Comparison of ENCODE assay signal across 8 mouse cellular contexts in the genomic region with DNA sequence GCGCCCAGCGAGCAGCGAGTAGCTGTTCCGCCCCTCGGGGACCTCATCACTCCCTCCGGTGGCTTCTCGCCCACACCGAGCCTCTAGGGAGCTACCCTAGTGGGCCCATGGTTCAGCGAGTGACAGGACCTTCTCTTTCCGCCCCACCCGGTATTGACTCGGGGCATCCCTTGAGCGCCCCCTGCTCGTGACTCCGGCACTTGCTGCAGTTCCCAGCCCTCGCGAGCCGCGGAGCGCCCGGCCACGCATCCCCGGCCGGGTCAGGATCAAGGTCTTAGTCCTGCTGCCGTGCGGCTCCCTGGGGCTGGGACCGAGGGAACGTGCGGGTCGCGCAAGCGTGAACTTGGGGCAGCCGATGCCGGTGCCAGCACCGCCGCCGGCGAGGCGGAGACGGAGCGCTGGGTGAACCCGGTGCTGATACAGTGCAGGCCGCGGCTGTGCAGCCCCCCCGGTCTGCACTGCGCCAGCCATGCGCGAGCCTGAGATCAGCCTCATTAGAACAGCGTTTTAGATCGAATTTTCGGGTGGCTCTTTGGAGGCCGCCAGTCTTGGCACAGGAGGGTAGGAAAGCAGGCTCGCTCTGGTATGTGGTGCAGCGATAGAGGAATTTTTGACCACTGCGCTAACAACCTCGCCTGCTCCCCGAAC. TPM values are rescaled to one million over a fixed set of nuclear protein-coding genes. Genes with fewer than 3 reads are reported as not detected.
A peak's percentile ranks its signal among the peaks of the same experiment; 100 is the strongest.
DNase-seq lines count a peak whose midpoint lies in the region; ATAC-seq and TF ChIP-seq lines count a peak whose summit lies in the region.

No protein-coding gene starts in this region.

- H3K4me1 ChIP-seq in intestine, postnatal 0 days (replicated peaks; ENCODE audit: control insufficient read depth, insufficient read depth, low read length), result no peaks in the 10 kb centered on the region
- peaks cover 23% of the 10 kb centered on the region for H3K4me1 ChIP-seq in midbrain, embryonic 10.5 days

- peak; percentile 48 for ATAC-seq in intestine, postnatal 0 days

- intact Hi-C loops in left cerebral cortex, postnatal 36 days (cut with DNase I), result no loop called here

- no peaks in the 10 kb centered on the region for H3K9me3 ChIP-seq in intestine, postnatal 0 days (ENCODE audit: control insufficient read depth)
- no peaks in the 10 kb centered on the region for H3K9me3 ChIP-seq in midbrain, embryonic 10.5 days (replicated peaks)

- H3K9ac ChIP-seq in intestine, postnatal 0 days (ENCODE audit: low read depth, low read length), result peak overlapping the region; percentile 45

- peak overlapping the region; percentile 49 for H3K4me3 ChIP-seq in intestine, postnatal 0 days (ENCODE audit: low read depth, low read length)
- H3K4me3 ChIP-seq in midbrain, embryonic 10.5 days, result peak overlapping the region; percentile 70

- H3K4me2 ChIP-seq in intestine, postnatal 0 days (replicated peaks; ENCODE audit: low read depth), result peak overlapping the region; percentile 89

- no peak overlapping the region for H3K27ac ChIP-seq in intestine, postnatal 0 days (ENCODE audit: low read depth, low read length)
- peak overlapping the region; percentile 83 for H3K27ac ChIP-seq in midbrain, embryonic 10.5 days (replicated peaks)

- peak; percentile 93 for DNase-seq in adrenal gland, postnatal 10 days
- peak; percentile 89 for DNase-seq in embryo, embryonic 9.5 days (ENCODE audit: extremely low spot score)
- DNase-seq in gastrocnemius, postnatal 4 days (ENCODE audit: low spot score in 2 of 2), result peak; percentile 77 to 87
- DNase-seq in left cerebral cortex, postnatal 36 days (ENCODE audit: low spot score in 2 of 2), result peak; percentile 83
- DNase-seq in midbrain, embryonic 10.5 days (ENCODE audit: low spot score), result peak; percentile 87
- peak; percentile 64 to 67 for DNase-seq in right cerebral cortex, postnatal 36 days (ENCODE audit: low spot score in 2 of 2)
- peak; percentile 75 to 86 for DNase-seq in urinary bladder, postnatal 4 days (ENCODE audit: low spot score in 2 of 2)

- no peaks in the 10 kb centered on the region for H3K36me3 ChIP-seq in intestine, postnatal 0 days (ENCODE audit: control insufficient read depth, insufficient read depth)
- H3K36me3 ChIP-seq in midbrain, embryonic 10.5 days, result no peaks in the 10 kb centered on the region

- 2% methylated on average over 57 of the region's 57 CpGs for WGBS in intestine, postnatal 0 days
- WGBS in midbrain, embryonic 10.5 days, result 2% methylated on average over 57 of the region's 57 CpGs

- TF ChIP-seq CTCF in intestine, postnatal 0 days (IDR thresholded peaks at IDR 0.05; ENCODE audit: low read depth), result peak; percentile 87

- H3K27me3 ChIP-seq in intestine, postnatal 0 days (replicated peaks; ENCODE audit: control insufficient read depth, insufficient read depth, low read length), result peaks cover 36% of the 10 kb centered on the region
- peaks cover 75% of the 10 kb centered on the region for H3K27me3 ChIP-seq in midbrain, embryonic 10.5 days (ENCODE audit: low read depth, poor library complexity, severe bottlenecking)

RNA-seq across cellular contexts. Expression of gene Chst14, which starts 50.1 kb away (rescaled TPM):
- total RNA-seq in adrenal gland, postnatal 10 days (2021), result 10 to 100 TPM; 11.2 to 15.0 TPM
- 10 to 100 TPM; 19.5 to 19.7 TPM for total RNA-seq in gastrocnemius, postnatal 4 days (2021)
- polyA plus RNA-seq in intestine, postnatal 0 days (2015; fragmentation: Nextera tagmentation; extraction: Ambion mirVana), result 6.7 and 7.4 TPM in 2 replicates
- total RNA-seq in left cerebral cortex, postnatal 36 days (2021), result 1 to 10 TPM; 1.5 to 2.0 TPM
- 14.5 and 17.2 TPM in 2 replicates for polyA plus RNA-seq in midbrain, embryonic 10.5 days (2016; fragmentation: Nextera tagmentation; extraction: Ambion mirVana)

RNA-seq across cellular contexts. Expression of gene Ccdc32, which starts 52.8 kb away (rescaled TPM):
- total RNA-seq in adrenal gland, postnatal 10 days (2021), result 10 to 100 TPM; 17.7 TPM
- 10 to 100 TPM; 11.2 to 12.9 TPM for total RNA-seq in gastrocnemius, postnatal 4 days (2021)
- 55.9 and 59.5 TPM in 2 replicates for polyA plus RNA-seq in intestine, postnatal 0 days (2015; fragmentation: Nextera tagmentation; extraction: Ambion mirVana)
- 10 to 100 TPM; 50.2 to 52.7 TPM for total RNA-seq in left cerebral cortex, postnatal 36 days (2021)
- 21.9 and 22.4 TPM in 2 replicates for polyA plus RNA-seq in midbrain, embryonic 10.5 days (2016; fragmentation: Nextera tagmentation; extraction: Ambion mirVana)

RNA-seq across cellular contexts. Expression of gene Rpusd2, which starts 58.2 kb away (rescaled TPM):
- total RNA-seq in adrenal gland, postnatal 10 days (2021), result 1 to 10 TPM; 5.0 to 5.6 TPM
- total RNA-seq in gastrocnemius, postnatal 4 days (2021), result 1 to 10 TPM; 5.8 to 6.3 TPM
- polyA plus RNA-seq in intestine, postnatal 0 days (2015; fragmentation: Nextera tagmentation; extraction: Ambion mirVana), result 1.2 and 1.5 TPM in 2 replicates
- total RNA-seq in left cerebral cortex, postnatal 36 days (2021), result 1 to 10 TPM; 8.0 to 8.4 TPM
- polyA plus RNA-seq in midbrain, embryonic 10.5 days (2016; fragmentation: Nextera tagmentation; extraction: Ambion mirVana), result 7.0 and 7.9 TPM in 2 replicates

Comparison
In these comparisons a context has a peak if more than half of its experiments do, and no peak if none do; other contexts are left out.
1. RNA of gene Chst14, which starts 50.1 kb away (total RNA-seq): 19.5 to 19.7 TPM in gastrocnemius, postnatal 4 days and 11.2 to 15.0 TPM in adrenal gland, postnatal 10 days; 1.5 to 2.0 TPM in left cerebral cortex, postnatal 36 days; every median in the first group is over 4 times any median in the second.
2. Peak in every context shown above with its lines, with median percentiles within 50 percentile points of each other: DNase-seq.